Mouse (Mus musculus): ENCODE measurements around the gene Hamp2.

DNA sequence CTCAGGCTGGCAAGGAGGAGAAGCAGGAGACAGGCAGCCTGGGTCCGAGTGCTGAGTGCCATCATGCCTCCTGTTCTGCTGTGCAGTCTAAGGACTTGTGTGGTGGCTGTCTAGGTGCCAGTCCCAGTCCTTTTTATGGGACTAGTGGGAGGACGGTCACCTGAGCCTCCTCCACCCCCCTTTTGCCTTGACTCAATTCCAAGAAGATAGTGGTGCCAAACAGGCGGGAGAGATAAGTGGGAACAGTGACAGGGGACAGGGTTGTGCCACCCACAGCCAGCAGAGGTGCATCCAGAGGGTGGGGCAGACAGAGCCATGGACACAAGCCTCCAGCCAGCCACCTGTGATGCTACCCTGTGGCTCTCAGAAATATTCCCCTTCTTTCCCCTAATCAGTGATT lies 410 bp downstream of the Hamp2 start:
- TF ChIP-seq CTCF (IDR thresholded peaks at IDR 0.05; ENCODE audit: low read depth), result no peak
- TF ChIP-seq EP300 (IDR thresholded peaks at IDR 0.05; ENCODE audit: low read depth), result no peak
